Mouse (Mus musculus) embryonic facial prominence, embryonic 13.5 days (tissue): ENCODE results near the gene Sorbs2. TPM values are rescaled to one million over a fixed set of nuclear protein-coding genes. Genes with fewer than 3 reads are reported as not detected.

ENCODE experiments used
- ATAC-seq: fragments of 200-750 bp; cut with Nextera tagmentation; 2 replicates; pipeline ENCODE4 v1.8.0; 2017; ENCODE audit warnings: low read depth; ENCODE audit not compliant: insufficient number of reproducible peaks, insufficient read depth, low FRiP score, low TSS enrichment
- H3K27ac ChIP-seq: fragments of 300-500 bp; sonication (generic); 2 replicates; pipeline ENCODE4 v1.5.1; 2015; ENCODE audit warnings: moderate library complexity, mild to moderate bottlenecking, inconsistent platforms
- H3K27me3 ChIP-seq: fragments of 300-500 bp; sonication (generic); 2 replicates; pipeline ENCODE4 v1.6.1; 2015; ENCODE audit warnings: mild to moderate bottlenecking, inconsistent platforms
- H3K36me3 ChIP-seq: fragments of 300-500 bp; sonication (generic); 2 replicates; pipeline ENCODE4 v1.6.1; 2015; ENCODE audit warnings: mild to moderate bottlenecking, inconsistent platforms
- H3K4me1 ChIP-seq: fragments of 300-500 bp; sonication (generic); 2 replicates; pipeline ENCODE4 v1.6.1; 2015; ENCODE audit warnings: inconsistent platforms
- H3K4me2 ChIP-seq: fragments of 300-500 bp; sonication (generic); 2 replicates; pipeline ENCODE4 v1.6.1; 2015; ENCODE audit warnings: moderate library complexity, mild to moderate bottlenecking, inconsistent platforms
- H3K4me3 ChIP-seq: fragments of 300-500 bp; sonication (generic); 2 replicates; pipeline ENCODE4 v1.5.1; 2015; ENCODE audit warnings: mild to moderate bottlenecking, inconsistent platforms
- H3K9ac ChIP-seq: fragments of 300-500 bp; sonication (generic); 2 replicates; pipeline ENCODE4 v1.6.1; 2015; ENCODE audit warnings: mild to moderate bottlenecking, inconsistent platforms
- H3K9me3 ChIP-seq: fragments of 300-500 bp; sonication (generic); 2 replicates; pipeline ENCODE4 v1.6.1; 2016; ENCODE audit warnings: inconsistent platforms
- WGBS: fragments of 180-500 bp; shearing (Covaris S2); methylation state at CpG from one replicate; pipeline ENCODE4 v1.1.7; 2015; ENCODE audit warnings: mixed read lengths; 5-methylcytosine and 5-hydroxymethylcytosine counted together
- polyA plus RNA-seq: library from polyadenylated mRNA; unstranded; fragments of >200 nt; fragmentation: Nextera tagmentation; extraction: Ambion mirVana; gene quantifications from 2 replicates; pipeline ENCODE4 v1.2.1, GENCODE M21; 2015

Sorbs2 gene
- polyA plus RNA-seq, 1 experiment from 2014 or later = 24.5 TPM

DNA sequence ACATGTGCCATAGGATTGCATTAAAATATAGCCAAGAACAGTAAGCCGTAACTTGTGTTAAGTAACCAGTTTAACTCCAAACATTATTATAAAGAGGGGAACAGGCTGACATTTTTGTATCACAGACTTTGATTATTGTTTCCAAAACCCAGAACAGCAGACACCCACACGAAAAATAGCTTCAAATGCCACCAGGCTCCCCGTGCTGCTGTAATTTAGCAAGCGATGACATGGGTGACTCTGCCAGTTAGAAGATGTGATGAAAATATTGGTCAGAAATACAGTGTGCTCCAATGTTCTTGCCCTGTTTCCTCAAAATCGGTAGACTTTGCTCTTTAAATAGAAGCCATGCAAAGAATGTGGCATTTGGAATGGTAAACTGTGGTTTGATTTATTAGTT is 217.7 kb downstream of the Sorbs2 start:
- no peak for ATAC-seq
- H3K9ac ChIP-seq = no peak overlapping the region
- 66% methylated on average over 5 of the region's 5 CpGs for WGBS
- peaks cover 6% of the 10 kb centered on the region; the same call in 1 of the 2 replicates for H3K4me1 ChIP-seq
- H3K4me3 ChIP-seq = no peak overlapping the region
- H3K9me3 ChIP-seq = no peaks in the 10 kb centered on the region
- H3K27ac ChIP-seq = no peak overlapping the region
- H3K27me3 ChIP-seq = peaks cover 3% of the 10 kb centered on the region; the same call in 1 of the 2 replicates
- no peaks in the 10 kb centered on the region for H3K36me3 ChIP-seq
- H3K4me2 ChIP-seq = no peak overlapping the region

DNA sequence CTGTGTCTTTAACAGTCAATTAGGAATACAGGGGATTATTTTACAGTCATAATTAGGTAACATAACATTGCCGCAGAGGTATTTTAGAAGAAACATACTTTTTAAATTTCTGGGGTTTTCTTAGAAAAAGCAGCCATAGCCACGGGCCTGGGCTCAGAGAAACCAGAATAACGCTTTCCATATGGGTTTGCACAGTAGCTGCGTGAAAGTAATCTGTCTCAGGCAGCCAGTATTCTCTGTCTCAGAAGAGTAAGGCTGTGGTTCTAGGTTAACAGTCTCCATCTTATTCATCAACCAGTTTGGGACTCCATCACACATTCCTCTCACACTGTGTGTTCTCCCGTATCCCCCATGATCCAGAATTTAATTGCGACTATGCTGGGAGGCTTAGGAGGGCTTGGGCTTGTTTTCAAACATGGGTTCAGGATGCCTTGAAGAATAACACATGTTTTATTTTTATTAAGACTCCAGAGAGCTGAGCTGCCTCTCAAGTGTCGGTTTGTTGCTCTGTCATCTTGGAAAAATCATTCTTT is 222.3 kb downstream of the Sorbs2 start:
- Histone ChIP-seq H3K4me2 (no peak overlapping the region), H3K36me3 (no peaks in the 10 kb centered on the region), H3K27ac (peak overlapping the region; percentile 51; the same call in 1 of the 2 replicates), H3K9me3 (no peaks in the 10 kb centered on the region), H3K9ac (no peak overlapping the region), H3K4me3 (no peak overlapping the region), H3K27me3 (peaks cover 3% of the 10 kb centered on the region; the same call in 1 of the 2 replicates), H3K4me1 (peaks cover 6% of the 10 kb centered on the region; the same call in 1 of the 2 replicates)
- WGBS = 24% methylated on average over 7 of the region's 7 CpGs
- ATAC-seq = 0 out of 2 replicates have a peak, but pooled peaks have one; percentile 48

DNA sequence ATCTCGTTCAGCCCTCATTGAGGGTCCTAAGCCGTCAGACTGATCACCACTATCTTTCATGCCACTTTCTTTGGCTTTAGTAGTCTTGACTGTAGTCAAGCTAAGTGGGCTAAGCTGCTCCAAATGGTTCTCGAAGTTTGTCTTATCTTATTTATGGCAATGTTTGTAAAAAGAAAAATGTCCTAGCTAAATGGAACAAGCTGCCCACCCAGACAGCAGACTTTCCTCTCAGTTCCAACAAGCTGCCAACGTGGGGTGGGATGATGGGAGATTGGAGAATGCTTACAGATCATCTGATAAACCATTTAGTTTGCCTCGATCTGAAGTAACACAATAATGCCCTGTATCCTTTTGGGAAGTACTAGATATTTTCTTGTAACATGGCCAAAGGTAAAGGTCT is 223.2 kb downstream of the Sorbs2 start:
- Histone ChIP-seq H3K9ac (no peak overlapping the region), H3K4me1 (peaks cover 6% of the 10 kb centered on the region; the same call in 1 of the 2 replicates), H3K27me3 (peaks cover 3% of the 10 kb centered on the region; the same call in 1 of the 2 replicates), H3K9me3 (no peaks in the 10 kb centered on the region), H3K27ac (no peak overlapping the region), H3K4me3 (no peak overlapping the region), H3K4me2 (no peak overlapping the region), H3K36me3 (no peaks in the 10 kb centered on the region)
- ATAC-seq = no peak
- 57% methylated on average over 5 of the region's 5 CpGs for WGBS

DNA sequence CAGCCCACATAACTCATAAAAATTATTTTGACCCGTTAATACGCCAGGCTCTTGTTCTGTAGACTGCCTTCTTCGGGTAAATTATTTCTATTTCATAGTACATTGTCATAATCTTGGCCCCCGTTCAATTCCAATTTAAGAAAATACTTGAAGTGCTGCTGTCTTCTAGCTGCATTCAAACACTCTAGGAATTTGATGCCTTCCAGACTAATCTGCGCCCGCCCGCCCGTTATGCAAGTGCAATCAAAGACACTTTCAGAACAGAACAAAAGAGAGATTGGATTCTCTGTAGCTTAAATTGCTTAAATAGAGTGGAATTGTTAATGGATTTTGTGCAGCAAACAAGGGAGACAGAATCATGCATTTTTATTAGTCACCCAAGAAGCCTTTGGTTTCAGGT is 226.5 kb downstream of the Sorbs2 start:
- Histone ChIP-seq H3K36me3 (no peaks in the 10 kb centered on the region), H3K4me2 (no peak overlapping the region), H3K9me3 (no peaks in the 10 kb centered on the region), H3K27me3 (no peaks in the 10 kb centered on the region), H3K9ac (no peak overlapping the region), H3K27ac (no peak overlapping the region), H3K4me3 (no peak overlapping the region), H3K4me1 (peaks cover 6% of the 10 kb centered on the region; the same call in 1 of the 2 replicates)
- ATAC-seq = no peak
- WGBS = 60% methylated on average over 8 of the region's 8 CpGs

DNA sequence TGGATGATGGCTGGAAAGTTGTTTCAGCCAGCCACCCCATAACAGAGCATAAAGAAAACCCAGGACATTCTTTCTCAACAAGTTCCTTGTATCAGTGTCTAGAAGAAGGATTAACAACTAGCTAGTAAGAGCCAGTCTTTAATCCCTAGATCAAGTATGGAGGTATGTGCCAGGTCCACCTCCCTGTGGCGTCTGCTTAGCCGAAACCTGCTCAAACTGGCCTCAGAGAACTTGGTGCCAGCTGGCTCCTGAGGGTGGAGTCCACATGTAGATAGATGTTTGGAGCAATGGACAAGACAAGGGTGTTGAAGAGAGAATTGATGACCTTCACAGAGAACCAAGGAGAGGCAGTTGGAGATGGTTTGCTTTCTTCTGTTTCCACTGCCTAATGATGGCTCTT is 229.7 kb downstream of the Sorbs2 start:
- Histone ChIP-seq H3K4me1 (no peaks in the 10 kb centered on the region), H3K4me3 (no peak overlapping the region), H3K4me2 (no peak overlapping the region), H3K9ac (no peak overlapping the region), H3K27ac (no peak overlapping the region), H3K36me3 (no peaks in the 10 kb centered on the region), H3K9me3 (no peaks in the 10 kb centered on the region), H3K27me3 (no peaks in the 10 kb centered on the region)
- 80% methylated on average over 2 of the region's 2 CpGs for WGBS
- ATAC-seq = no peak

DNA sequence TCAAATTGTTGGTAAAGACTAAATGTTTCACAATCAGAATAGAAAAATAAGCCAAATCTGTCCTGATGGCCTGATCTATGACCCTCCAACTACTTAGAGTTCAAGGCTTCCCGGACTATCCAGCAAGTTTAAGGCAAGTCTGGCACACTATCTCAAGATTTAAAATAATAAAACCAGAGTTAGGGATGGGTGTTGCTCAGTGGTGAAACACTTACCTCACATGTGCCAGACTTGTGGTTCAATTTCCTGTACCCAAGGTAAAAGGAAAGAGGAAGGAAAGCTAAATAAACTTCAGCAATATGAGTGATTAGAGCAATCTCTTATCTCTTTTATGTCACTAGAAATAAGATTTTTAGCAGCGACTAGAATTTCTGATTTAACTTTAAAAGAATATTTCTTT is 235.7 kb downstream of the Sorbs2 start:
- no peak overlapping the region for H3K4me2 ChIP-seq
- no peaks in the 10 kb centered on the region for H3K36me3 ChIP-seq
- 89% methylated on average over 2 of the region's 2 CpGs for WGBS
- no peaks in the 10 kb centered on the region for H3K9me3 ChIP-seq
- no peak overlapping the region for H3K27ac ChIP-seq
- H3K9ac ChIP-seq = no peak overlapping the region
- H3K4me3 ChIP-seq = no peak overlapping the region
- no peaks in the 10 kb centered on the region for H3K27me3 ChIP-seq
- no peaks in the 10 kb centered on the region for H3K4me1 ChIP-seq
- no peak for ATAC-seq

DNA sequence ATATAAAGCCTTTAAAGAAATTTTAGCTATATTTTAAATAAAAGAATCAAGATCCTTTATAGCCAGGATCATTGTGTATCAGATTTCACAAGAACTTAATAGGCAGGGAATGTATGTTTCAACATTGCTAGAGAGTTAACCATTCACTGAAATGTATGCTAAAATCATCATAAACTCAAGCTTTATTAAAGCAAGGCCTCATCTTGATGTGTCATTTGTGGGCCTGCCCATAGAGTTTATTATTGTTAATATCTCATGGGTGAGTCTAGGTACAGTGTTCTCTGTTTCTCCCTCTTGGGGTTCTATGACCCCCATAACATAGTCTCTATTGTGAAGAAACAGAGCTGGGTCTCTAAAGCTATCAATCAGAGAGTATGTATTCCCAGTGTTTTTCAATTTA is 236.2 kb downstream of the Sorbs2 start:
- Histone ChIP-seq H3K4me1 (no peaks in the 10 kb centered on the region), H3K27ac (no peak overlapping the region), H3K9ac (no peak overlapping the region), H3K4me3 (no peak overlapping the region), H3K27me3 (no peaks in the 10 kb centered on the region), H3K36me3 (no peaks in the 10 kb centered on the region), H3K9me3 (no peaks in the 10 kb centered on the region), H3K4me2 (no peak overlapping the region)
- ATAC-seq = no peak

DNA sequence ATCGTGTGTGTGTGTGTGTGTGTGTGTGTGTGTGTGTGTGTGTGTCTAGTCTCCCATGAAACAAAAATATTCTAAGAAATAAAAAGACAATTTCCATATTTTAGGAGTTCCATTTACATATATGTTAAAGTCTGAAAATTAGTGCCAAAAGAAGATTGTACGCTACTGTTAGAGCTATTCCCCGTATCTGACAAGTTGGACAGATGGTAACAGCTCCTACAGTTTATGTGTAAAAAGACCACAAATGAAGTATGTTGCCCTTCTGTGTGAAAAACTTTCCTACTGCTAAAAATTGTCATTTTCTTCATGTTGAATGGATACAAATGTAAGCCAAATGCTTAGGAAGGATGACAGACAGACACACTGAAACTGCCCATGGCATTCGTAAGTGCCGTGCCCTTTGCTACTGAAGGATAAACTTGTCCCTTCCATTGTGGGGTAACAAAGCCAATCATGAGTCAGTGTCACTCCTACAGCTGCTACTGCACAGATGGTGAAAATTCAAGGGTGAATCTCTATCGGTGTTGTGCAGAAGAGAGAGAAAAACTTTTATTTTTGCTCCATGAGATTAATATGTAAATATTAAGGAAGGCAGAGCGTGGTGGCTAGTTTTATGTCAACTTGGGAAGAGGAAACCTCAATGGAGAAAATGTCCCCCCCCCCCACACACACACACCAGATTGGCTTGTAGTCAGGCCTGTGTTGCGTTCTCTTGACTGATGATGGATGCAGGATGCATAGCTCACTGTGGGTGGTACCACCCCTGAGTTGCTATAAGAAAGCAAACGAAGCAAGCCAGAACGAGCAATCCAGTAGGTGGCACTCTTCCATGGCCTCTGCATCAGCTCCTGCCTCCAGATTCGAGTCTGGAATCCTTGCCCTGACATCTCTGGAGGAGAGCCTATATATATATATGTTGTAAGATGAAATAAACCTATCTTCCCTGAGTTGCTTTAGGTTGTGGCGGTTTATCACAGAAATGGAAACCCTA is 244.2 kb downstream of the Sorbs2 start:
- no peak for ATAC-seq
- Histone ChIP-seq H3K4me1 (no peaks in the 10 kb centered on the region), H3K9ac (no peak overlapping the region), H3K36me3 (no peaks in the 10 kb centered on the region), H3K9me3 (no peaks in the 10 kb centered on the region), H3K4me2 (no peak overlapping the region), H3K27me3 (no peaks in the 10 kb centered on the region), H3K4me3 (no peak overlapping the region), H3K27ac (no peak overlapping the region)
- 72% methylated on average over 12 of the region's 12 CpGs for WGBS

DNA sequence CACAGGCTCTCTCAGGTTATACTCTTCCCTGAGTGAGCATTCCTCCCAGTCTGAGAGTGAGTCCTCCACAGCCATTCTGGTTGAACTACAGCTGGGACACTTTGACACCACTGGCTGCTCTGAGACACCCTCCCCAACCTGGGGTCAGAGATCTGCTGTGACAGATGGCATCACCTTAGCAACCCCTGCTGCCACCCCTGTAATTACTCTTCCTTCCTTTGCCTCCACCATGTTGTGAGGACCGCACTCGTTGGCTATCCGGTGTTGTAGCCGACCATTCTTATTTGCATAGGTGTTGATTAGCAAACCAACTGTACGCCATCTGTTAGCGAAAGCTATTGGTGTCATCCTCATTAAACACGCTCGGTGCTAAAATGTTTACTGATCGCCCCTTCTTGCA is 247.9 kb downstream of the Sorbs2 start:
- Histone ChIP-seq H3K4me1 (no peaks in the 10 kb centered on the region), H3K27ac (no peak overlapping the region), H3K36me3 (no peaks in the 10 kb centered on the region), H3K27me3 (no peaks in the 10 kb centered on the region), H3K9me3 (no peaks in the 10 kb centered on the region), H3K4me2 (no peak overlapping the region), H3K9ac (no peak overlapping the region), H3K4me3 (no peak overlapping the region)
- no peak for ATAC-seq
- WGBS = 90% methylated on average over 9 of the region's 9 CpGs

DNA sequence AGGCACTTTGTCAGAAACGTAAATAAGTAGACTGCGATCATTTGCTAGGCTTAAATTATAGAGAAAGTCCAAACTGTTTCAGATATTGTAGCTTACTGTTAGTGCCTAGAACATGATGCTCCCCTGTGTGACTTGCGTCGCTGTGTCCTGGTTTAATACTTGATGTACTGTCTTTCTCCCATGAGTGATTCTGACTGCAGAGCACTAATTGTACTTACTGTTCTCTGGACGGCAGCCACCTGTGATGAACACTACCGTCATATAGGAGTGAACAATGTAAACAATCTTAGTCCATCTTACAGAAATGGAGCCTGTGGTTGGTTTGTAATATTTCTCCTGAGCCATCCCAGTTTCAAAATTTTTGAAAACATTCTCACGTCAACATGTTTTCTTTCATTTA is 248.4 kb downstream of the Sorbs2 start:
- Histone ChIP-seq H3K9ac (no peak overlapping the region), H3K36me3 (no peaks in the 10 kb centered on the region), H3K27ac (no peak overlapping the region), H3K9me3 (no peaks in the 10 kb centered on the region), H3K27me3 (no peaks in the 10 kb centered on the region), H3K4me2 (no peak overlapping the region), H3K4me1 (no peaks in the 10 kb centered on the region), H3K4me3 (no peak overlapping the region)
- WGBS = 91% methylated on average over 7 of the region's 7 CpGs
- no peak for ATAC-seq

DNA sequence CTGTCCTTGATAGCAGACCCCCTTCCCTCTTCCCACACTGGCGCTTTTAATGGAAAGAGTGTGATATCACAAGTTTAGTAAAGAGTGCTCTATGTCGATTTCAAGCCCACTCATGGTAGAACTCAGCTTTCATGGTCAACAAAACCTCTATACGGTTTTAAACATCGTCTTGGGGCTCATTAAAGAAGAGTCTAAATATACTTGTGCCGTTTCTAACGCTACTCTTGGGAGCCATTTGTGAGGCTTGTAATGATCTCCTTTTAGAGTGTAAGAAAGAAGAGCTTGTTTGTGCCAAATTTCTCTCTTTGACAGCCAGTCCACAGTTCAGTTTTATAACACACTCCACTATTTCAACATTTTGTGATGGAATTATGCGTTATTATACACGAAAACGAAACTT is 253.0 kb downstream of the Sorbs2 start:
- ATAC-seq = no peak

DNA sequence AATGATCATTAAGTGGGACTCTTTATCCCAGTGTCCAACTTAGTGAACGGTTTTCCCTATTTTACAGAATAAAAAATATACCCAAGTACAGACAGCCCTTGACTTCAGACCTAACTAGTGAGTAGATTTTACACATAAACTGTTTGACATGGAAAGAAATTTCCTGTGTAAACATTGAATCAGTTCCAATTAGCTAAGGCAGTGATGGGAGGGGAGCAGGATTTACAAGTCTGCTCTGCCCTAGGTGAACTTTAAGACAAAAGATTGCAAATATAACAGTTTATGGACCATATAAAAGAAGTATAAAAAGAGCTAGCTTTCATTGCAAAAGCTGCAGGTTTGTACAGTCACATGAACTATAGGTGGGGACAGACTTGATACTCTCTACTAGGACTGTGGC is 253.5 kb downstream of the Sorbs2 start:
- H3K36me3 ChIP-seq = no peaks in the 10 kb centered on the region
- no peaks in the 10 kb centered on the region for H3K9me3 ChIP-seq
- 71% methylated on average over 1 of the region's 1 CpGs for WGBS
- no peak overlapping the region for H3K4me2 ChIP-seq
- H3K9ac ChIP-seq = no peak overlapping the region
- no peak for ATAC-seq
- H3K27ac ChIP-seq = no peak overlapping the region
- H3K27me3 ChIP-seq = no peaks in the 10 kb centered on the region
- peaks cover 3% of the 10 kb centered on the region; the same call in 1 of the 2 replicates for H3K4me1 ChIP-seq
- no peak overlapping the region for H3K4me3 ChIP-seq

More for the DNA sequence above, 253.0 kb downstream of the Sorbs2 start:
- Histone ChIP-seq H3K4me1 (peaks cover 3% of the 10 kb centered on the region; the same call in 1 of the 2 replicates), H3K36me3 (no peaks in the 10 kb centered on the region), H3K27ac (no peak overlapping the region), H3K9me3 (no peaks in the 10 kb centered on the region), H3K27me3 (no peaks in the 10 kb centered on the region), H3K9ac (no peak overlapping the region), H3K4me2 (no peak overlapping the region), H3K4me3 (no peak overlapping the region)
- 86% methylated on average over 9 of the region's 9 CpGs for WGBS
